Mouse (Mus musculus): ENCODE data around the gene Olfr1079. TPM values are rescaled to one million over a fixed set of nuclear protein-coding genes. Genes with fewer than 3 reads are reported as not detected.
"Not testable (repeated sequence)": the region's sequence is repeated elsewhere in the genome, so short reads cannot be mapped to it uniquely, and the experiment has no call there.

Olfr1079 gene
- not detected in 2 replicates for polyA plus RNA-seq (2015; fragmentation: Nextera tagmentation; extraction: Ambion mirVana)

GRCm38 (mm10) chr2:86542380-86542779, at the start of gene Olfr1079:
Gene Olfr1079 (minus strand): TSS chr2:86542480.
- 78% methylated on average over 1 of the region's 1 CpGs for WGBS
- ATAC-seq: no peak
- H3K4me2 ChIP-seq (replicated peaks): no peak within 1 kb of the TSS
- no peak within 1 kb of the TSS for H3K4me3 ChIP-seq (replicated peaks)
- no peak within 1 kb of the TSS for H3K27ac ChIP-seq
- no peaks in the 10 kb centered on the region for H3K9me3 ChIP-seq
- no peaks in the 10 kb centered on the region for H3K4me1 ChIP-seq (replicated peaks)
- no peaks in the 10 kb centered on the region for H3K27me3 ChIP-seq (replicated peaks)
- no peaks in the 10 kb centered on the region for H3K36me3 ChIP-seq
- no peak within 1 kb of the TSS for H3K9ac ChIP-seq

GRCm38 (mm10) chr2:86558135-86558534, 15.9 kb upstream of the Olfr1079 start, which contains the start of gene Olfr1080:
Gene Olfr1080 (minus strand): TSS chr2:86558235.
- not testable (repeated sequence) for H3K4me1 ChIP-seq (replicated peaks); ATAC-seq; H3K4me2 ChIP-seq (replicated peaks); H3K9ac ChIP-seq; H3K4me3 ChIP-seq (replicated peaks); H3K27me3 ChIP-seq (replicated peaks); H3K27ac ChIP-seq; H3K9me3 ChIP-seq; H3K36me3 ChIP-seq

- Histone ChIP-seq H3K4me1 (replicated peaks) (no peaks in the 10 kb centered on the region), H3K4me2 (replicated peaks) (no peak overlapping the region), H3K9ac (no peak overlapping the region), H3K27ac (no peak overlapping the region), H3K9me3 (no peaks in the 10 kb centered on the region), H3K27me3 (replicated peaks) (no peaks in the 10 kb centered on the region), H3K4me3 (replicated peaks) (no peak overlapping the region), H3K36me3 (no peaks in the 10 kb centered on the region)
- WGBS: 78% methylated on average over 1 of the region's 1 CpGs
- ATAC-seq: no peak
These were observed 11.3 kb downstream of the Olfr1079 start for GRCm38 (mm10) chr2:86530991-86531390.

- no peak within 1 kb of the TSS for H3K4me3 ChIP-seq (replicated peaks)
- no peaks in the 10 kb centered on the region for H3K27me3 ChIP-seq (replicated peaks)
- H3K4me1 ChIP-seq (replicated peaks): no peaks in the 10 kb centered on the region
- 84% methylated on average over 1 of the region's 1 CpGs for WGBS
- no peaks in the 10 kb centered on the region for H3K9me3 ChIP-seq
- ATAC-seq: no peak
- no peak within 1 kb of the TSS for H3K27ac ChIP-seq
- H3K9ac ChIP-seq: no peak within 1 kb of the TSS
- no peaks in the 10 kb centered on the region for H3K36me3 ChIP-seq
- H3K4me2 ChIP-seq (replicated peaks): no peak within 1 kb of the TSS
These were observed 34.1 kb downstream of the Olfr1079 start, which contains the start of gene Olfr1076 for GRCm38 (mm10) chr2:86508161-86508560. Gene Olfr1076 (plus strand): TSS chr2:86508461.

GRCm38 (mm10) chr2:86487286-86487685, 55.0 kb downstream of the Olfr1079 start, which contains the start of gene Olfr228:
Gene Olfr228 (minus strand): TSS chr2:86487386.
- Histone ChIP-seq H3K27me3 (replicated peaks) (no peaks in the 10 kb centered on the region), H3K4me3 (replicated peaks) (no peak within 1 kb of the TSS), H3K4me2 (replicated peaks) (no peak within 1 kb of the TSS), H3K9ac (no peak within 1 kb of the TSS), H3K9me3 (no peaks in the 10 kb centered on the region), H3K36me3 (no peaks in the 10 kb centered on the region), H3K4me1 (replicated peaks) (no peaks in the 10 kb centered on the region), H3K27ac (no peak within 1 kb of the TSS)
- WGBS: 34% methylated on average over 1 of the region's 1 CpGs
- no peak for ATAC-seq

Other genes with a start within 250 kb of the Olfr1079 start
- gene Olfr1053, start 227.2 kb downstream of the Olfr1079 start, polyA plus RNA-seq (2015; fragmentation: Nextera tagmentation; extraction: Ambion mirVana): not detected in 2 replicates
- gene Olfr1054, start 207.0 kb downstream of the Olfr1079 start, polyA plus RNA-seq (2015; fragmentation: Nextera tagmentation; extraction: Ambion mirVana): not detected in 2 replicates
- not detected in 2 replicates for gene Olfr1055, start 192.2 kb downstream of the Olfr1079 start, polyA plus RNA-seq (2015; fragmentation: Nextera tagmentation; extraction: Ambion mirVana)
- not detected in 2 replicates for gene Olfr1056, start 180.0 kb downstream of the Olfr1079 start, polyA plus RNA-seq (2015; fragmentation: Nextera tagmentation; extraction: Ambion mirVana)
- not detected in 2 replicates for gene Olfr1057, start 164.1 kb downstream of the Olfr1079 start, polyA plus RNA-seq (2015; fragmentation: Nextera tagmentation; extraction: Ambion mirVana)
- gene Olfr1058, start 153.9 kb downstream of the Olfr1079 start, polyA plus RNA-seq (2015; fragmentation: Nextera tagmentation; extraction: Ambion mirVana): not detected in 2 replicates
- not detected in 2 replicates for gene Olfr1061, start 128.4 kb downstream of the Olfr1079 start, polyA plus RNA-seq (2015; fragmentation: Nextera tagmentation; extraction: Ambion mirVana)
- not detected in 2 replicates for gene Olfr1062, start 115.7 kb downstream of the Olfr1079 start, polyA plus RNA-seq (2015; fragmentation: Nextera tagmentation; extraction: Ambion mirVana)
- not detected in 2 replicates for gene Olfr1065, start 91.9 kb downstream of the Olfr1079 start, polyA plus RNA-seq (2015; fragmentation: Nextera tagmentation; extraction: Ambion mirVana)
- gene Olfr1066, start 86.2 kb downstream of the Olfr1079 start, polyA plus RNA-seq (2015; fragmentation: Nextera tagmentation; extraction: Ambion mirVana): not detected in 2 replicates
- gene Olfr228, start 55.1 kb downstream of the Olfr1079 start, polyA plus RNA-seq (2015; fragmentation: Nextera tagmentation; extraction: Ambion mirVana): not detected in 2 replicates
- not detected in 2 replicates for gene Olfr1076, start 34.0 kb downstream of the Olfr1079 start, polyA plus RNA-seq (2015; fragmentation: Nextera tagmentation; extraction: Ambion mirVana)
- gene Olfr1080, start 15.8 kb upstream of the Olfr1079 start, polyA plus RNA-seq (2015; fragmentation: Nextera tagmentation; extraction: Ambion mirVana): not detected in 2 replicates
- not detected in 2 replicates for gene Olfr1082, start 56.5 kb upstream of the Olfr1079 start, polyA plus RNA-seq (2015; fragmentation: Nextera tagmentation; extraction: Ambion mirVana)
- gene Olfr1084, start 97.2 kb upstream of the Olfr1079 start, polyA plus RNA-seq (2015; fragmentation: Nextera tagmentation; extraction: Ambion mirVana): not detected in 2 replicates
- not detected in 2 replicates for gene Olfr1085, start 119.5 kb upstream of the Olfr1079 start, polyA plus RNA-seq (2015; fragmentation: Nextera tagmentation; extraction: Ambion mirVana)
- gene Olfr1086, start 137.6 kb upstream of the Olfr1079 start, polyA plus RNA-seq (2015; fragmentation: Nextera tagmentation; extraction: Ambion mirVana): not detected in 2 replicates
- not detected in 2 replicates for gene Olfr1087, start 155.9 kb upstream of the Olfr1079 start, polyA plus RNA-seq (2015; fragmentation: Nextera tagmentation; extraction: Ambion mirVana)
- not detected in 2 replicates for gene Olfr1089, start 191.2 kb upstream of the Olfr1079 start, polyA plus RNA-seq (2015; fragmentation: Nextera tagmentation; extraction: Ambion mirVana)
- gene Olfr1090, start 216.5 kb upstream of the Olfr1079 start, polyA plus RNA-seq (2015; fragmentation: Nextera tagmentation; extraction: Ambion mirVana): not detected in 2 replicates
- not detected in 2 replicates for gene Olfr1093, start 240.0 kb upstream of the Olfr1079 start, polyA plus RNA-seq (2015; fragmentation: Nextera tagmentation; extraction: Ambion mirVana)

Data from intestine, embryonic 15.5 days (tissue).